Mouse (Mus musculus) hindbrain, embryonic 14.5 days (tissue): ENCODE measurements at regions not wholly inside any gene's neighbourhood (a gene's known extent, or its start where the extent isn't known, plus 50 kb on each side); places are given as distances from the start of the nearest gene placed in this dataset.

Experiments
- ATAC-seq: fragments of 200-750 bp; cut with Nextera tagmentation; 2 replicates; pipeline ENCODE4 v1.8.0; 2017; ENCODE audit warnings: moderate number of reproducible peaks, mild to moderate bottlenecking, moderate TSS enrichment, moderate library complexity; ENCODE audit not compliant: low FRiP score
- DNase-seq: peaks from one replicate; pipeline ENCODE4 v3.0.0-alpha.2; 2015; ENCODE audit warnings: low spot score
- H3K27ac ChIP-seq: fragments of 300-500 bp; sonication (generic); 2 replicates; pipeline ENCODE4 v1.5.1; 2014; ENCODE audit warnings: mild to moderate bottlenecking, moderate library complexity
- H3K27me3 ChIP-seq: fragments of 300-500 bp; sonication (generic); 2 replicates; pipeline ENCODE4 v1.6.1; 2014; ENCODE audit warnings: mild to moderate bottlenecking, low read length, mixed read lengths; ENCODE audit not compliant: control insufficient read depth, insufficient read depth
- H3K36me3 ChIP-seq: fragments of 300-500 bp; sonication (generic); replicated peaks from 2 replicates; pipeline ENCODE4 v1.6.1; 2014; ENCODE audit not compliant: control insufficient read depth, insufficient read depth
- H3K4me1 ChIP-seq: fragments of 300-500 bp; sonication (generic); replicated peaks from 2 replicates; pipeline ENCODE4 v1.6.1; 2014; ENCODE audit warnings: antibody characterized with exemption, low read length, mixed read lengths; ENCODE audit not compliant: control insufficient read depth, insufficient read depth
- H3K4me2 ChIP-seq: fragments of 300-500 bp; sonication (generic); replicated peaks from 2 replicates; pipeline ENCODE4 v1.6.1; 2014; ENCODE audit warnings: mild to moderate bottlenecking, moderate library complexity
- H3K4me3 ChIP-seq: fragments of 300-500 bp; sonication (generic); replicated peaks from 2 replicates; pipeline ENCODE4 v1.5.1; 2014; ENCODE audit warnings: mild to moderate bottlenecking, low read length
- H3K9ac ChIP-seq: fragments of 300-500 bp; sonication (generic); 2 replicates; pipeline ENCODE4 v1.6.1; 2014
- H3K9me3 ChIP-seq: fragments of 300-500 bp; sonication (generic); 2 replicates; pipeline ENCODE4 v1.6.1; 2016; ENCODE audit warnings: low read length; ENCODE audit not compliant: control insufficient read depth
- WGBS: fragments of 180-500 bp; shearing (Covaris S2); extraction: QIAGEN DNeasy Blood & Tissue Kit; methylation state at CpG from one replicate; pipeline ENCODE4 v1.1.7; 2014; 5-methylcytosine and 5-hydroxymethylcytosine counted together

DNA sequence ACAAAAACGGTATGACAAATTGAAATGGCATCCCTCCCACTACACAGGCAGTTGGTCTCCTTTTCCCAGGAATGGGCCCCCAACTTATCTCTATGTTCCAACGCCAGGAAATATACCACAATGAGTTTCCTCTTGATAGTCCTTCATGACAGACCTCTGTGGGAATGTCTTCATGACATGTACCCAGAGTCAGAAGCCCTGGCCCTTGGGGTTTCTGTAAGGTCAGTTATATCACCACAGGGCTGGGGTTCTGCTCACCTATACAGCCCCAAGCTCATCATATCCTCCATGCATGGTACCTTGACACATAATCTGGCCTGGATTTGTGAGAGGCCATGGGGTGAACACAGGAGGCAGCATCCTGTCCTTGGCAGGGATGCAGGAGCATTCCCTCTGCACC, 64.2 kb upstream of the Irx6 start:
- Histone ChIP-seq H3K36me3 (no peaks in the 10 kb centered on the region), H3K27me3 (no peaks in the 10 kb centered on the region), H3K9me3 (no peaks in the 10 kb centered on the region), H3K4me3 (no peak overlapping the region), H3K9ac (no peak overlapping the region), H3K4me1 (no peaks in the 10 kb centered on the region), H3K27ac (no peak overlapping the region), H3K4me2 (no peak overlapping the region)
- DNase-seq = no peak
- no peak for ATAC-seq
- 88% methylated on average over 2 of the region's 2 CpGs for WGBS

DNA sequence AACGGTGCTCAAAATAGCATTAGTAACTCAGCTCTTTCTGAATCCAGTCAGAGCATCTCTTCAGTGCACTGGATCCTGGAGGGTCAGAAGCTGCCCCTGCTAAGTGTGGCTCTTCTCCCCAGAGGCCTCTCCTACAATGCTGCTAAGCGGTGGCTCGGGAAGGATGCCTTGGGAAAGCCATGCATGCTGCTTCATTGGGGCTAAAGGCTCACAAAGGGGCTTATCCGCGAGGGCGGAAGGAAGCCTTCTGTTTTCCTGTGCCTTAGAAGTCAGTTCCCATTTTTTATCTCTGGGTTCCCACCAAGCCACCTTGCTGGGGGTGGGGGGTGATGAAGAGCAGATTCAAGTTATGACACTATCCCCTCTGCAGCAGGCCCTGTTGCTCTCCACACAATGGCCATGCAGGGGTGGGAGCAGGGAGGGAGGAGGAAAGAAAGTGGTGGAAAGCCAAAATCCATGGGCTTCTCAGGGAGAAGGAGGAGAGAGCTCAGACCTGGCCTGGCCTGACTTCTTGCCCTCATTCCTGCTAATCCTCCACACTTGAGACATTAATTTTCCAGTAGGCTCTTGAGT, 63.5 kb upstream of the Irx6 start:
- 45% methylated on average over 6 of the region's 6 CpGs for WGBS
- DNase-seq = no peak
- H3K27me3 ChIP-seq = no peaks in the 10 kb centered on the region
- no peaks in the 10 kb centered on the region for H3K36me3 ChIP-seq
- H3K27ac ChIP-seq = no peak overlapping the region
- H3K4me3 ChIP-seq = no peak overlapping the region
- H3K9me3 ChIP-seq = no peaks in the 10 kb centered on the region
- H3K4me1 ChIP-seq = no peaks in the 10 kb centered on the region
- H3K9ac ChIP-seq = no peak overlapping the region
- ATAC-seq = no peak
- no peak overlapping the region for H3K4me2 ChIP-seq

DNA sequence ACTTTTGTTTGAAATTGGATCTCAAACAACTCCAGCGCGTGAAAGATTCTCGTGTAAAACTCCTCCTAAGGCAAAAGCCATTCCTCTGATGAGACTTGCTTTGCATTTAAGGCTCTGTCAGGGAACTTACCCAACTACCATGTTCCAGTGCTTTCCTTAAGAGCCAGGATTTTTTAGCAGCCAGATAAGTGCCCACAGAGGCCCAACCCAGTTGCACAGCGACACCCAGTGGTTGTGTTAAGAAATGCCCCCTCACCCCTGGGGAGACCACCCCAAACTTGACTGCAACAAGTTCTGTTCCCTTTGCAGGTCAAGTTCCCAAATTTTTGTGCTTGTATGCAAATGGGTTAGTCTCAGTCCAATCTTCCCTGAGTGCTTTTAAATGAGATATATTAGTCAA, 60.6 kb upstream of the Irx6 start:
- no peak overlapping the region for H3K4me3 ChIP-seq
- no peaks in the 10 kb centered on the region for H3K4me1 ChIP-seq
- DNase-seq = no peak
- no peaks in the 10 kb centered on the region for H3K9me3 ChIP-seq
- H3K27ac ChIP-seq = no peak overlapping the region
- no peak for ATAC-seq
- H3K4me2 ChIP-seq = no peak overlapping the region
- WGBS = 40% methylated on average over 4 of the region's 4 CpGs
- H3K36me3 ChIP-seq = no peaks in the 10 kb centered on the region
- no peak overlapping the region for H3K9ac ChIP-seq
- no peaks in the 10 kb centered on the region for H3K27me3 ChIP-seq

DNA sequence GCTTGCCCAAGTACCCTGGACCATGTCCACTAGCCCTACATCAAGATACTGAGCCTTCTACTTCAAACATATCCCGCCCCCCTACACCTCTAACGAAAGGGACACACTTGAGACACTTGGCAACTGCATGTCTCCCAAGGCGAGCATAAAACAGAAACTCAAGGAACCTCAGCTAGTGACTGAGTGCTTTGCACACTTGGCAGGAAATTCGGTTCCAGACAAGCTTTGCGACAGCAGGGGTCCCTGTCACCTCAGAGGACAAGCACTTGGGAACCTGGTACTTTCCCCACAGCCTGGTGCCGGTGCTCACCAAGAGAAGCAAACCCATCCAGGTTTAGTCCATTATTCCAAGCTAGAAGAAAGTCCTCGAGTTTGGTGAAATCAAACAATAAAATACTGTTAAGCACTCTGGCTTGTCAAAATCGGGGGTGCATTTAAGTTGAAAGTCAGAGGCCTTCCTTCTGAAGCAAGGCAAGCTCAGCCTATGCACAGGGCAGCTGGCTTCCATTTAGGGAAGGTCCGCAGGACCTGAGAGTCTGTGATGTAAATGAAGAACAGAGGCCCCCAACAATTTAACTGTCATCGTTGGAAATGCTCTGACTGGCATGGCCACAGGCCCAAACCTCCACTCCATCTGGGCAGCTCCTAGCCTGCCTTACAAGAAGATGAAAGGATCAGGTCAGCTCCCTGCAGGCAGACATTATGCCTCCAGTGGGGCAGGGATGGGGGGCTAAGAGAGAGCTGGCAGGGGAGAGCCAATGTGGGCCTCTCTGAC, 57.6 kb upstream of the Irx6 start:
- Histone ChIP-seq H3K36me3 (no peaks in the 10 kb centered on the region), H3K27ac (no peak overlapping the region), H3K4me1 (no peaks in the 10 kb centered on the region), H3K4me2 (no peak overlapping the region), H3K4me3 (no peak overlapping the region), H3K9ac (no peak overlapping the region), H3K27me3 (no peaks in the 10 kb centered on the region), H3K9me3 (no peaks in the 10 kb centered on the region)
- no peak for DNase-seq
- ATAC-seq = no peak
- 65% methylated on average over 10 of the region's 10 CpGs for WGBS

DNA sequence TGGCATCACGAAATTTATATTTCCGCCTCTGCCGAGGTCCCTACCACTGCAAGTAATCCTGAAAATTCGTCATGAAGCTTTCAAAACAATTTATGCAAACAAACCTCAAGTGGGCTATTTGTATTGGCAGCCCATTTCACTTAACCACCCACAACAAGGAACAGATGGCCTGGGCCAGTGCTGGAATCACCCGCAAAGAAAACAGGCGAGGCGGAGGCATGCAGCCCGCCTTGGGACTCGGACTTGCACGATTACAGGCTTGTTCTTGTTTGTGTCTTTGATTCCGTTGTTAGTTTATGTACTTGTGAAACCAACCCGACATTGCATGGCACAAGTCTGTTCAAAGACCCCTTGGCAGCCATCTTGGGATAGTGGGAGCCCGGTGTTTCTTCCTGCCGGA, 55.8 kb upstream of the Irx6 start:
- H3K9me3 ChIP-seq = no peaks in the 10 kb centered on the region
- 70% methylated on average over 14 of the region's 14 CpGs for WGBS
- no peak overlapping the region for H3K4me3 ChIP-seq
- H3K9ac ChIP-seq = no peak overlapping the region
- no peak overlapping the region for H3K27ac ChIP-seq
- DNase-seq = no peak
- H3K36me3 ChIP-seq = no peaks in the 10 kb centered on the region
- H3K27me3 ChIP-seq = no peaks in the 10 kb centered on the region
- H3K4me1 ChIP-seq = no peaks in the 10 kb centered on the region
- ATAC-seq = no peak
- H3K4me2 ChIP-seq = no peak overlapping the region
